Mouse (Mus musculus): ENCODE results near the gene Mrps31. TPM values are rescaled to one million over a fixed set of nuclear protein-coding genes. Genes with fewer than 3 reads are reported as not detected.

The Mrps31 gene
- polyA plus RNA-seq, 1 experiment from 2014 or later = 35.9 TPM

- H3K9me3 ChIP-seq (ENCODE audit: control insufficient read depth, low read length) = no peaks in the 10 kb centered on the region
- peaks cover 5% of the 10 kb centered on the region; the same call in 1 of the 2 replicates for H3K4me1 ChIP-seq (ENCODE audit: control insufficient read depth, insufficient read depth, low read length)
- no peak overlapping the region for H3K27ac ChIP-seq (replicated peaks; ENCODE audit: low read depth, low read length)
- ATAC-seq (ENCODE audit: low read depth) (no peak), DNase-seq (ENCODE audit: low spot score) (no peak)
- H3K4me3 ChIP-seq (ENCODE audit: low read depth, low read length) = no peak overlapping the region
- peaks cover 20% of the 10 kb centered on the region; the same call in 1 of the 2 replicates for H3K36me3 ChIP-seq (ENCODE audit: control insufficient read depth, insufficient read depth, low read length)
- H3K9ac ChIP-seq (ENCODE audit: low read depth, low read length) = no peak overlapping the region
- 72% methylated on average over 4 of the region's 4 CpGs for WGBS
- H3K4me2 ChIP-seq (ENCODE audit: low read depth, low read length) = no peak overlapping the region
- no peaks in the 10 kb centered on the region for H3K27me3 ChIP-seq (replicated peaks; ENCODE audit: control insufficient read depth, insufficient read depth, low read length)
Observed at GRCm38 (mm10) chr8:22394471-22394870, 16.7 kb upstream of the Mrps31 start.

GRCm38 (mm10) chr8:22395256-22395655 is 15.9 kb upstream of the Mrps31 start:
- ATAC-seq (ENCODE audit: low read depth) (no peak), DNase-seq (ENCODE audit: low spot score) (no peak)
- no peak overlapping the region for H3K9ac ChIP-seq (ENCODE audit: low read depth, low read length)
- no peak overlapping the region for H3K4me2 ChIP-seq (ENCODE audit: low read depth, low read length)
- no peak overlapping the region for H3K27ac ChIP-seq (replicated peaks; ENCODE audit: low read depth, low read length)
- H3K4me1 ChIP-seq (ENCODE audit: control insufficient read depth, insufficient read depth, low read length) = peaks cover 5% of the 10 kb centered on the region; the same call in 1 of the 2 replicates
- no peaks in the 10 kb centered on the region for H3K9me3 ChIP-seq (ENCODE audit: control insufficient read depth, low read length)
- no peak overlapping the region for H3K4me3 ChIP-seq (ENCODE audit: low read depth, low read length)
- WGBS = 90% methylated on average over 8 of the region's 8 CpGs
- no peaks in the 10 kb centered on the region for H3K27me3 ChIP-seq (replicated peaks; ENCODE audit: control insufficient read depth, insufficient read depth, low read length)
- peaks cover 16% of the 10 kb centered on the region; the same call in 1 of the 2 replicates for H3K36me3 ChIP-seq (ENCODE audit: control insufficient read depth, insufficient read depth, low read length)

- H3K4me2 ChIP-seq (ENCODE audit: low read depth, low read length) = peak overlapping the region; percentile 73
- H3K9ac ChIP-seq (ENCODE audit: low read depth, low read length) = peak overlapping the region; percentile 85
- H3K36me3 ChIP-seq (ENCODE audit: control insufficient read depth, insufficient read depth, low read length) = peaks cover 6% of the 10 kb centered on the region; the same call in 1 of the 2 replicates
- no peaks in the 10 kb centered on the region for H3K9me3 ChIP-seq (ENCODE audit: control insufficient read depth, low read length)
- H3K4me3 ChIP-seq (ENCODE audit: low read depth, low read length) = peak overlapping the region; percentile 57
- H3K27ac ChIP-seq (replicated peaks; ENCODE audit: low read depth, low read length) = peak overlapping the region; percentile 61
- ATAC-seq (ENCODE audit: low read depth) (no peak), DNase-seq (ENCODE audit: low spot score) (no peak)
- peaks cover 5% of the 10 kb centered on the region; the same call in 1 of the 2 replicates for H3K4me1 ChIP-seq (ENCODE audit: control insufficient read depth, insufficient read depth, low read length)
- H3K27me3 ChIP-seq (replicated peaks; ENCODE audit: control insufficient read depth, insufficient read depth, low read length) = no peaks in the 10 kb centered on the region
- WGBS = 0% methylated on average over 13 of the region's 13 CpGs
Observed at GRCm38 (mm10) chr8:22397811-22398141, 13.4 kb upstream of the Mrps31 start.

- DNase-seq (ENCODE audit: low spot score) = peak; percentile 94
- H3K9ac ChIP-seq (ENCODE audit: low read depth, low read length) = peak within 1 kb of the TSS; percentile 85
- H3K4me2 ChIP-seq (ENCODE audit: low read depth, low read length) = peak within 1 kb of the TSS; percentile 73
- WGBS = 1% methylated on average over 28 of the region's 77 CpGs
- H3K27me3 ChIP-seq (replicated peaks; ENCODE audit: control insufficient read depth, insufficient read depth, low read length) = no peaks in the 10 kb centered on the region
- H3K9me3 ChIP-seq (ENCODE audit: control insufficient read depth, low read length) = no peaks in the 10 kb centered on the region
- H3K4me3 ChIP-seq (ENCODE audit: low read depth, low read length) = peak within 1 kb of the TSS; percentile 57
- ATAC-seq (ENCODE audit: low read depth) = peak; percentile 92
- peak within 1 kb of the TSS; percentile 81 for H3K27ac ChIP-seq (replicated peaks; ENCODE audit: low read depth, low read length)
- H3K36me3 ChIP-seq (ENCODE audit: control insufficient read depth, insufficient read depth, low read length) = peaks cover 4% of the 10 kb centered on the region; the same call in 1 of the 2 replicates
- H3K4me1 ChIP-seq (ENCODE audit: control insufficient read depth, insufficient read depth, low read length) = peaks cover 5% of the 10 kb centered on the region; the same call in 1 of the 2 replicates
Observed at GRCm38 (mm10) chr8:22398142-22398951, 12.8 kb upstream of the Mrps31 start, which contains the start of gene Slc25a15. Gene Slc25a15, minus strand, starts transcription at chr8:22398597.

DNA sequence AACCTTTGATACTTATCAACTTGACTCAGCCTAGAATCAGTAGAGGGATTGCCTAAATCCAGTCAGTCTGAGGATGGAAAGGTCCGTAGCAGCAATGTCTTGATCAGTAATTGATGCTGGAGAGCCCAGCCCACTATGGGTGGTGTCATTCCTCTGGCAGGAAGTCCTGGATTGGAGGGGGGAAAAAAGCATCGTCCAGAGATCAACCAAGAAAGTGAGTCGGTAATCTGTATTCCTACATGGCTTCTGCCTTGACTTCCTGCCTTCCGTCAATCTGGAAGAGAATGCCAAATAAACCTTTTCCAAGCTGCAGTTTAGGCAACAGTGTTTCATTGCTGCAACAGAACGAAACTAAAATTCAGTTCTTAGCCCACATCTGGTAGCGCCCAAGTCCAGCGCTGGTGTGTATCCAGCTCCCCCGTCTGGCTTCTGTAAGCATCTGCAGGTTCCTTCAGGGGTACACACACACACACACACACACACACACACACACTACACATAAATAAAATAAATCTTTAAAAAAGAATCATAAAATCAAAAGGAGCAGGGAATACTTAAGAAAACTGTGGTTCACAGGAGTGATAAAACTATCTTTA is 11.8 kb upstream of the Mrps31 start:
- Histone ChIP-seq H3K36me3 (ENCODE audit: control insufficient read depth, insufficient read depth, low read length) (peaks cover under 1% of the 10 kb centered on the region; the same call in 1 of the 2 replicates), H3K4me3 (ENCODE audit: low read depth, low read length) (peak overlapping the region; percentile 57), H3K4me2 (ENCODE audit: low read depth, low read length) (peak overlapping the region; percentile 73), H3K4me1 (ENCODE audit: control insufficient read depth, insufficient read depth, low read length) (peaks cover 5% of the 10 kb centered on the region; the same call in 1 of the 2 replicates), H3K27ac (replicated peaks; ENCODE audit: low read depth, low read length) (peak overlapping the region; percentile 81; the same call in 1 of the 2 replicates), H3K27me3 (replicated peaks; ENCODE audit: control insufficient read depth, insufficient read depth, low read length) (no peaks in the 10 kb centered on the region), H3K9me3 (ENCODE audit: control insufficient read depth, low read length) (no peaks in the 10 kb centered on the region), H3K9ac (ENCODE audit: low read depth, low read length) (peak overlapping the region; percentile 85)
- WGBS = 82% methylated on average over 8 of the region's 8 CpGs
- ATAC-seq (ENCODE audit: low read depth) (no peak), DNase-seq (ENCODE audit: low spot score) (no peak)

DNA sequence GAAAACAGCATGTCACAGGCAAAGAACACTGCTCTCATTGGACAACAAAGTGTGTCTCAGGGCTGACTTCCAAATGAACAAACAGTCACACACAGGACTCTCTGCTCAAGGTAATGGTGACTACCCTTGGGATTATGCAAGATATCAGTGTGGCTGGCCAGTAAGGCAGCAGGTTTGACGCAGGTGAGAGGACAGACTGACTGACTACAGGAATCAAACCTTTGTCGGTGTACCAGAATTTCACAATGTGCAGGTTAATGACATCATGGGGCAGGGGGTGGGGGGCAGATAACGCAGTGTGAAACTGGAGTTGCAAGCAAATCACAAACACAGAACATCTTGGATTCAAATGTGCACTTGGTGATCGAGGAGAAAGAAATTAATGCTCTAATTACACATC is 10.6 kb upstream of the Mrps31 start:
- WGBS = 81% methylated on average over 4 of the region's 4 CpGs
- Histone ChIP-seq H3K4me2 (ENCODE audit: low read depth, low read length) (no peak overlapping the region), H3K9me3 (ENCODE audit: control insufficient read depth, low read length) (no peaks in the 10 kb centered on the region), H3K9ac (ENCODE audit: low read depth, low read length) (no peak overlapping the region), H3K4me3 (ENCODE audit: low read depth, low read length) (no peak overlapping the region), H3K4me1 (ENCODE audit: control insufficient read depth, insufficient read depth, low read length) (peaks cover 5% of the 10 kb centered on the region; the same call in 1 of the 2 replicates), H3K36me3 (ENCODE audit: control insufficient read depth, insufficient read depth, low read length) (no peaks in the 10 kb centered on the region), H3K27me3 (replicated peaks; ENCODE audit: control insufficient read depth, insufficient read depth, low read length) (no peaks in the 10 kb centered on the region), H3K27ac (replicated peaks; ENCODE audit: low read depth, low read length) (no peak overlapping the region)
- DNase-seq (ENCODE audit: low spot score) (no peak), ATAC-seq (ENCODE audit: low read depth) (no peak)

DNA sequence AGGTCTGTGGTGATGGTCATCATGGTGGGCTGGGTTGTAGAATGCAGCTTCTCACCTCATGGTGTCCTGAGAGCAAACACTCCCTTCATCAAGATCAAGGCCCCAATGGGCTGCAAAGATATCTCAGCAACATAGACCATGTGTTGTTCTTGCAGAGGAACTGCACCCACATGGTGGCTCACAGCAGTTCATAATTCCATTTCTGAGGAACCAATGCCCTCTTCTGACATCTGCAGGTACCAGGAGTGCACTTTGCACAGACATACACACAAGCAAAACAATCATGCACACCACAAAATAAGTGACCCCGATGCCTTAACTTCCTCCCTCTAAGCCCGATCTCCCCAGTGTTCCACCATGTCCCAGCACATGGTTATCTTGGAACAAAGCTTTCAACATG is 7.9 kb upstream of the Mrps31 start:
- ATAC-seq (ENCODE audit: low read depth) = no peak
- H3K27ac ChIP-seq (replicated peaks; ENCODE audit: low read depth, low read length) = no peak overlapping the region
- H3K36me3 ChIP-seq (ENCODE audit: control insufficient read depth, insufficient read depth, low read length) = no peaks in the 10 kb centered on the region
- no peak overlapping the region for H3K9ac ChIP-seq (ENCODE audit: low read depth, low read length)
- H3K4me3 ChIP-seq (ENCODE audit: low read depth, low read length) = no peak overlapping the region
- no peaks in the 10 kb centered on the region; the same call in 1 of the 2 replicates for H3K4me1 ChIP-seq (ENCODE audit: control insufficient read depth, insufficient read depth, low read length)
- DNase-seq (ENCODE audit: low spot score) = no peak
- no peak overlapping the region for H3K4me2 ChIP-seq (ENCODE audit: low read depth, low read length)
- H3K27me3 ChIP-seq (replicated peaks; ENCODE audit: control insufficient read depth, insufficient read depth, low read length) = no peaks in the 10 kb centered on the region; the same call in 1 of the 2 replicates
- 87% methylated on average over 2 of the region's 2 CpGs for WGBS
- no peaks in the 10 kb centered on the region for H3K9me3 ChIP-seq (ENCODE audit: control insufficient read depth, low read length)

- no peak for ATAC-seq (ENCODE audit: low read depth)
Observed at GRCm38 (mm10) chr8:22405733-22406132, 5.4 kb upstream of the Mrps31 start.

More at GRCm38 (mm10) chr8:22405733-22406132, 5.4 kb upstream of the Mrps31 start:
- no peaks in the 10 kb centered on the region for H3K9me3 ChIP-seq (ENCODE audit: control insufficient read depth, low read length)
- no peaks in the 10 kb centered on the region; the same call in 1 of the 2 replicates for H3K27me3 ChIP-seq (replicated peaks; ENCODE audit: control insufficient read depth, insufficient read depth, low read length)
- H3K4me1 ChIP-seq (ENCODE audit: control insufficient read depth, insufficient read depth, low read length) = peaks cover 4% of the 10 kb centered on the region; the same call in 1 of the 2 replicates
- no peak overlapping the region for H3K27ac ChIP-seq (replicated peaks; ENCODE audit: low read depth, low read length)
- no peaks in the 10 kb centered on the region for H3K36me3 ChIP-seq (ENCODE audit: control insufficient read depth, insufficient read depth, low read length)
- WGBS = 63% methylated on average over 6 of the region's 6 CpGs
- H3K4me2 ChIP-seq (ENCODE audit: low read depth, low read length) = no peak overlapping the region
- H3K9ac ChIP-seq (ENCODE audit: low read depth, low read length) = no peak overlapping the region
- no peak overlapping the region for H3K4me3 ChIP-seq (ENCODE audit: low read depth, low read length)
- no peak for DNase-seq (ENCODE audit: low spot score)
